Mouse (Mus musculus): ENCODE data around the gene Atp7a. TPM values are rescaled to one million over a fixed set of nuclear protein-coding genes. Genes with fewer than 3 reads are reported as not detected.

The Atp7a gene
- polyA plus RNA-seq, 1 experiment from 2014 or later = 10.2 TPM

DNA sequence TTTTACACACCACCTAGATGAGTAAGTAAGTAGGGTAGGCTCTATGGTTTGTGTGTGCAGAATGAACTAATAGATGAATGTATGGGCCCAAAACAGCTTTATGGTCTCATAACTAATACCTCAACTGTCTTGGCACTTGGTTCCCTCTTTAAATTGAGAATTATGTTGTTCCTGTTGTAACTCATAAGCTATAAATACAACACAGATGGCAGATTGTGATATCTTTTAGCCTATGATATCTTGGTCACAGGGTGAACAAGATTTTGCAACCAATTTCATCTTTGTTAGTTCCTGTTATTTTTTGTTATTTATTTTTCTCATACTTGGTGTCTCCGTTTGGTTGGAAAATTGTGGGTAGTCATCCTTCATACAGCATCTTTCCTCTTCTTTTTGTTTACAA, 121.1 kb downstream of the Atp7a start:
- no peak for ATAC-seq
- H3K27ac ChIP-seq (ENCODE audit: low read depth, low read length) = no peak overlapping the region
- H3K9me3 ChIP-seq (ENCODE audit: control insufficient read depth, low read length) = no peaks in the 10 kb centered on the region
- no peak overlapping the region for H3K9ac ChIP-seq (ENCODE audit: low read depth, low read length)
- H3K27me3 ChIP-seq (replicated peaks; ENCODE audit: control insufficient read depth, insufficient read depth, low read length) = no peaks in the 10 kb centered on the region
- no peak overlapping the region for H3K4me3 ChIP-seq (ENCODE audit: low read length)
- WGBS = 90% methylated on average over 1 of the region's 1 CpGs
- H3K4me2 ChIP-seq (ENCODE audit: low read length) = no peak overlapping the region
- H3K36me3 ChIP-seq (ENCODE audit: control insufficient read depth, insufficient read depth, low read length) = no peaks in the 10 kb centered on the region
- no peaks in the 10 kb centered on the region for H3K4me1 ChIP-seq (ENCODE audit: control insufficient read depth, insufficient read depth, low read depth, low read length)

DNA sequence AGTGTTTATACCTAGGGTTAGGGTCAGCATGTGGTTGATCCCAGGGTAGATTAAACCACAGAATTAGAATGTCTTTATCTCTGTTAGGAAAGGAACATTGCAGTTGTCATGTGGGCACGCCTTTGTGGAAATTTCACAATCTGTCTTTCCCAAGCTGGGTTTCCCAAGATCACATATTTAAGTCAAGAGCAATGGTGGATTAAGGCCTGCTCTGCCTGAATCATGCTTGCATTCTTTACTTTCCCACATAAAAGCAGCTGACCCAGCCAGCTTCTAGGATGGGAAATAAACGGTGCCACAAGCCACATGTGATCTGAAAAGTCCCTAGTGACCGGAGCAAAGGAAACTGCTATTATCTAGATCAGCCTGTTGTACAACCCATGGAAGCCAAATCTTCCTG, 122.4 kb downstream of the Atp7a start:
- Histone ChIP-seq H3K4me3 (ENCODE audit: low read length) (no peak overlapping the region), H3K4me1 (ENCODE audit: control insufficient read depth, insufficient read depth, low read depth, low read length) (no peaks in the 10 kb centered on the region), H3K9ac (ENCODE audit: low read depth, low read length) (no peak overlapping the region), H3K4me2 (ENCODE audit: low read length) (no peak overlapping the region), H3K9me3 (ENCODE audit: control insufficient read depth, low read length) (no peaks in the 10 kb centered on the region), H3K27ac (ENCODE audit: low read depth, low read length) (no peak overlapping the region), H3K36me3 (ENCODE audit: control insufficient read depth, insufficient read depth, low read length) (no peaks in the 10 kb centered on the region), H3K27me3 (replicated peaks; ENCODE audit: control insufficient read depth, insufficient read depth, low read length) (no peaks in the 10 kb centered on the region)
- ATAC-seq = no peak
- 94% methylated on average over 3 of the region's 3 CpGs for WGBS

DNA sequence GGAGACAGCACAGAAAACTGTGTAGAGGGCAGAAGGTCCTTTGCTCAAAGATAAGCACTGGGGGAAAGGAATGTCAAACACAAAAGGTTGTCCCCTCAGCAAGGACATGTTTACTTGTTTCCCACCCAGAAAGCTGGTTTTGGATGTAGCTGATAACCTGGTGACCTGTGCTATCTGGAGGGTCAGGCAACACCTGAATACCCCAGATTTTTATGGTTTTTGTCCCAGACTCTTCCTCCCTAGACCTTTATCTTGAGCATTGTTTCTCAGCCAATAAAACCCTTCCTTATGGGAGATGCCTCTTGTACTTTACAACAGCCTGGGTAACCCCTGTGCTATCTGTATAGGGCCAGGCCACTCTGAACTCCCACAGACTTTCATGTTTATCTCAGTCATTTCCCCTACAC, 127.1 kb downstream of the Atp7a start:
- H3K9ac ChIP-seq (ENCODE audit: low read depth, low read length) = no peak overlapping the region
- no peak overlapping the region for H3K4me2 ChIP-seq (ENCODE audit: low read length)
- H3K27me3 ChIP-seq (replicated peaks; ENCODE audit: control insufficient read depth, insufficient read depth, low read length) = no peaks in the 10 kb centered on the region
- no peak for ATAC-seq
- H3K4me3 ChIP-seq (ENCODE audit: low read length) = no peak overlapping the region
- no peak overlapping the region for H3K27ac ChIP-seq (ENCODE audit: low read depth, low read length)
- H3K9me3 ChIP-seq (ENCODE audit: control insufficient read depth, low read length) = no peaks in the 10 kb centered on the region
- H3K36me3 ChIP-seq (ENCODE audit: control insufficient read depth, insufficient read depth, low read length) = no peaks in the 10 kb centered on the region
- no peaks in the 10 kb centered on the region for H3K4me1 ChIP-seq (ENCODE audit: control insufficient read depth, insufficient read depth, low read depth, low read length)

DNA sequence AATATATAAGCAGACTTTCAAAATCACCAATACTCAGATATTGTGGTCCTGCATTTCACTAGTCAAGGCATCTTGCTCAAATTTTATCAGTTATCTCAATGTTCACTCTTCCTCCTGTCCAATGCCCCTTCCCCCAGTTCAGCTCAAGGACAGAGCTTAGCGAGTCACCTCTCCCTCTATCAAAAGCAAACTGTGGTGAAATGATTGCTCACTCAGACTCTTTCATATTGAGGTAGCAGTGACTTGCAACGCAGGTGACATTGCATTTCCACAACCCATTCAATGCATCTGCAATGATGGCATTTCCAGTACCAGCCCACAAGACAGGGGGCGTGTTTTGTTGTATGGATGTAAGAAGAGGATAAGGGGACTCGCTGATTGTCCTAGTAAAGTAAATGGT, 128.8 kb downstream of the Atp7a start:
- Histone ChIP-seq H3K27ac (ENCODE audit: low read depth, low read length) (no peak overlapping the region), H3K4me3 (ENCODE audit: low read length) (no peak overlapping the region), H3K9ac (ENCODE audit: low read depth, low read length) (no peak overlapping the region), H3K27me3 (replicated peaks; ENCODE audit: control insufficient read depth, insufficient read depth, low read length) (no peaks in the 10 kb centered on the region), H3K9me3 (ENCODE audit: control insufficient read depth, low read length) (no peaks in the 10 kb centered on the region), H3K36me3 (ENCODE audit: control insufficient read depth, insufficient read depth, low read length) (no peaks in the 10 kb centered on the region), H3K4me1 (ENCODE audit: control insufficient read depth, insufficient read depth, low read depth, low read length) (no peaks in the 10 kb centered on the region), H3K4me2 (ENCODE audit: low read length) (no peak overlapping the region)
- WGBS = 87% methylated on average over 4 of the region's 4 CpGs
- ATAC-seq = no peak

DNA sequence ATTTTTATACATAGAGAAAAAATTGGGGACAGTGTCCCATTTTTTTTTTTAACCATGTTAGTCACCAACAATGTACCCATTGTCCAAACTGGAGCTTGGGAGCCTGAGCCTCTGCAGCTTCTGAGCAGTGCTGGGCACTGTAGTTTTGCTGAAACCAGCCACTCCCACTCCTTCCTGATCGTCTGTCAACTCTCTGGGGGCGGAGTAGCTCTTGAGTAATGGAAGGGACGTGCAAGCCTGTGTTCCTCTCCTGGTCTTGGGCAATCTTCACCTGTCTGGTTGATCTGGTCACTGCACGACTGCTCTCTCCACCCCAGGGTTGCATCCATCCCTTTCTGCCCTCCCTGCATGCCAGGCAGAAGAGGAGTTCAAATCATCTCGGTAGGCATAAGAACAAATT, 136.9 kb downstream of the Atp7a start:
- Histone ChIP-seq H3K9me3 (ENCODE audit: control insufficient read depth, low read length) (no peaks in the 10 kb centered on the region), H3K4me2 (ENCODE audit: low read length) (no peak overlapping the region), H3K27me3 (replicated peaks; ENCODE audit: control insufficient read depth, insufficient read depth, low read length) (no peaks in the 10 kb centered on the region), H3K4me3 (ENCODE audit: low read length) (no peak overlapping the region), H3K27ac (ENCODE audit: low read depth, low read length) (no peak overlapping the region), H3K9ac (ENCODE audit: low read depth, low read length) (no peak overlapping the region), H3K36me3 (ENCODE audit: control insufficient read depth, insufficient read depth, low read length) (no peaks in the 10 kb centered on the region), H3K4me1 (ENCODE audit: control insufficient read depth, insufficient read depth, low read depth, low read length) (no peaks in the 10 kb centered on the region)
- WGBS = 69% methylated on average over 5 of the region's 5 CpGs
- ATAC-seq = no peak

DNA sequence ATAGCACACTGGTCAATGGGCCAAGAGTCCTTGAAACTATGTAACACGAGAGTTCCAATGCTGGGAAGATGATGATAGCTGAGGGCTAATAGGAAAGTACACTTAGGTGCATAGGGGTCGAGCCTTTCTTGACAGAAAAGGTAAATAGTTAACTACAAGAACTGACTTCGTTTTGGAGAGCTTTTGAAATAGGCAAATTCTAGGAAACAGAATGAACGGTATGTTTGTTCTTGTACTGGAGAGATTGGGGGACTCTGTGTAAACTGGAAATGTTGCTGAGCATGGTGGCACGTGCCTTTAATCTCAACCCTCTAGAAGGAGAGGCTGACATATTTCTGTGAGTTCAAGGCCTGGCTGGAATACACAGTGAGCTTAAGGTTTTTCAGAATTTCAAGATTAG, 137.5 kb downstream of the Atp7a start:
- H3K4me3 ChIP-seq (ENCODE audit: low read length) = no peak overlapping the region
- H3K27me3 ChIP-seq (replicated peaks; ENCODE audit: control insufficient read depth, insufficient read depth, low read length) = no peaks in the 10 kb centered on the region
- H3K4me2 ChIP-seq (ENCODE audit: low read length) = no peak overlapping the region
- no peak for ATAC-seq
- H3K4me1 ChIP-seq (ENCODE audit: control insufficient read depth, insufficient read depth, low read depth, low read length) = no peaks in the 10 kb centered on the region
- no peaks in the 10 kb centered on the region for H3K9me3 ChIP-seq (ENCODE audit: control insufficient read depth, low read length)
- H3K9ac ChIP-seq (ENCODE audit: low read depth, low read length) = no peak overlapping the region
- 82% methylated on average over 5 of the region's 5 CpGs for WGBS
- no peak overlapping the region for H3K27ac ChIP-seq (ENCODE audit: low read depth, low read length)
- H3K36me3 ChIP-seq (ENCODE audit: control insufficient read depth, insufficient read depth, low read length) = no peaks in the 10 kb centered on the region

DNA sequence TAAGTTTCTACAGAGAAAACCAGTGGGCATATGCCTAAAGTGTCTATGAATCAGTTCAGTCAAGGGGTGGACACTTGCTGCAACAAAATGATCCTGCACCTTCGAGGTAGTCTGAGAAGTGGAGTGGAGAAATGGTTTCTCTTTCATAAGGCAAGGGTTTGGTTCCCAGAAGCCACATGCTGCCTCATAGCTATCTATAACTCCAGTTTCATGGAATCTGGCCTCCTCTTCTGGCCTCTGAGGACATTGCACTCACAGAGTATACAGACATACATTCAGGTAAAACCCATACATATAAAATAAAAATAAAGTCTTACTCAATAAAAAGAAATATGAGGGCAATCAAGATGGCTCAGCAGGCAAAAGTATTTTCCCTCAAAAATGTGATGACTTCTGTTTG, 138.0 kb downstream of the Atp7a start:
- H3K4me2 ChIP-seq (ENCODE audit: low read length) = no peak overlapping the region
- H3K36me3 ChIP-seq (ENCODE audit: control insufficient read depth, insufficient read depth, low read length) = no peaks in the 10 kb centered on the region
- 50% methylated on average over 1 of the region's 1 CpGs for WGBS
- H3K27me3 ChIP-seq (replicated peaks; ENCODE audit: control insufficient read depth, insufficient read depth, low read length) = no peaks in the 10 kb centered on the region
- no peak overlapping the region for H3K4me3 ChIP-seq (ENCODE audit: low read length)
- H3K9me3 ChIP-seq (ENCODE audit: control insufficient read depth, low read length) = no peaks in the 10 kb centered on the region
- no peak overlapping the region for H3K9ac ChIP-seq (ENCODE audit: low read depth, low read length)
- H3K4me1 ChIP-seq (ENCODE audit: control insufficient read depth, insufficient read depth, low read depth, low read length) = no peaks in the 10 kb centered on the region
- H3K27ac ChIP-seq (ENCODE audit: low read depth, low read length) = no peak overlapping the region
- ATAC-seq = no peak

DNA sequence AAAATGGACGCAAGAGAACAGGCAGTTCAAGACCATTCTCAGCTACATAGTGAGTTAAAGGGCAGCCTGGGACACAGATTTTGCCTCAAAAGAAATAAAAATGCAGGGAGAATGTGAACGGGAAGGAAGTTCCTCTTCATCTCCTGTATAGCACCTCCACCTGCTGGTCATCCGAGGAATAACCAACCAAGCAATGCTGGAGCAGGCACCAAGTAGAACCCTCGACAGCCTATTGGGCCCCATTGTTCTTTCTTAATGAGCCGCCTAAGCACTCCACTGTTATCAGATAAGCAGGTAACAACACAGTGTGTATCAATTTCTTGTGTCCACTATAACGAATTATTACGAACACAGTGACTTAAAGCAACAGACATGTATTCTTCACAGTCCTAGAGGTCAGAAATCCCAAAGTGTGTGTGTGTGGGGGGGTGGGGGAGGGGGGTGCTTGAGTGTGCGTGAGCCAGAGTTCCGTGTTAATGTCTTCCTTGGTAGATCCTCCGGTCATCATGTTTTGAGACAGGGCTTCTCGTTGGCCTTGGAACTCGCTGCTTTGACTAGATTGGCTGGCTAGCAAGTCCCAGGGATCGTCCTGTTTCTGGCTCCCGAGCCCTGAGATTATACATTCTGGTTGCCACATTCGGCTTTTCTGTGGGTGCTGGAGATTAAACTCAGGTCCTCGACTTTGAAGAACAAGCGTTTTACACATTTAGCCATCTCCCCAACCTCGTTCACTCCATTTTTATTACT, 144.2 kb downstream of the Atp7a start:
- peak overlapping the region; percentile 34 for H3K4me3 ChIP-seq (ENCODE audit: low read length)
- no peaks in the 10 kb centered on the region for H3K36me3 ChIP-seq (ENCODE audit: control insufficient read depth, insufficient read depth, low read length)
- 25% methylated on average over 17 of the region's 18 CpGs for WGBS
- no peaks in the 10 kb centered on the region for H3K4me1 ChIP-seq (ENCODE audit: control insufficient read depth, insufficient read depth, low read depth, low read length)
- peak overlapping the region; percentile 50; the same call in 1 of the 2 replicates for H3K9ac ChIP-seq (ENCODE audit: low read depth, low read length)
- H3K27ac ChIP-seq (ENCODE audit: low read depth, low read length) = no peak overlapping the region
- no peaks in the 10 kb centered on the region for H3K27me3 ChIP-seq (replicated peaks; ENCODE audit: control insufficient read depth, insufficient read depth, low read length)
- H3K9me3 ChIP-seq (ENCODE audit: control insufficient read depth, low read length) = no peaks in the 10 kb centered on the region
- peak overlapping the region; percentile 55 for H3K4me2 ChIP-seq (ENCODE audit: low read length)
- ATAC-seq = peak; percentile 94

DNA sequence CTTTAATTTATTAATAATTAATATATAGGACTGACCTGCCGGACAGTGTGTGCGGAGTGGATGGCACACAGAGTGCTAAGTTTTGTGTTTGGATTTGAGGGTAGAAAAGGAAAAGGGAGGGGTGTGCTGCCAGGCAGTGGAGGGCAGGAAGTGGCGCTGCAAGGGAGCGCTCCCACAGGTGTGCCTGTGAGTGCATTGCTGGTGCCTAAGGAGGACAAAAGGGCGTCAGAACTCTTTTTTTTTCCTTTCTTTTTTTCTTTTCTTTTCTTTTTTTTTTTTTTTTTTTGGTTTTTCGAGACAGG, 144.7 kb downstream of the Atp7a start:
- 0 out of 2 replicates have a peak, but pooled peaks have one; percentile 37 for ATAC-seq
- H3K9me3 ChIP-seq (ENCODE audit: control insufficient read depth, low read length) = no peaks in the 10 kb centered on the region
- peak overlapping the region; percentile 34; the same call in 1 of the 2 replicates for H3K4me3 ChIP-seq (ENCODE audit: low read length)
- H3K9ac ChIP-seq (ENCODE audit: low read depth, low read length) = no peak overlapping the region
- no peaks in the 10 kb centered on the region for H3K36me3 ChIP-seq (ENCODE audit: control insufficient read depth, insufficient read depth, low read length)
- H3K27me3 ChIP-seq (replicated peaks; ENCODE audit: control insufficient read depth, insufficient read depth, low read length) = no peaks in the 10 kb centered on the region
- 72% methylated on average over 4 of the region's 6 CpGs for WGBS
- H3K4me2 ChIP-seq (ENCODE audit: low read length) = peak overlapping the region; percentile 55
- H3K27ac ChIP-seq (ENCODE audit: low read depth, low read length) = no peak overlapping the region
- H3K4me1 ChIP-seq (ENCODE audit: control insufficient read depth, insufficient read depth, low read depth, low read length) = no peaks in the 10 kb centered on the region
